Mouse (Mus musculus): ENCODE data around the gene Man1a. TPM values are rescaled to one million over a fixed set of nuclear protein-coding genes. Genes with fewer than 3 reads are reported as not detected.

Man1a gene
- polyA plus RNA-seq (2015; fragmentation: Nextera tagmentation; extraction: Ambion mirVana), result 5.0 and 5.3 TPM in 2 replicates

DNA sequence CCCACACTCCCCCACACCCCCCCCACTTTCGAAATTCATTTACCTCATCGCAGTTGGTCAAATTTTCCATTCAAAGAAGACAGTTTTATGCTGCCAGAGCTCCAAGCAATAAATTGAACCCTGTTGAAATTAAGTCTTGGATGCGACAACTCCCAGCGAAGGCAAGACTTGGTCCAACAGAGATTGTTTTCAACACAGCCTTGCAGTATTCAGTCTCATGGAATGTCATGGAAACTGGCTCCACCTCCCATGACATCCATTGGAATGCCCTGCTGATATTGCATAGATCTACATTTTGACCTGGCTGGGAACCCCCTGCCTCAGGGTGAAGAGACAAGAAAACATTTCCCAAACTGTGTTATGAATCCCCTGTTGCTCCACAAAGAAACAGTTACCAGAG is at the start of gene Man1a:
TSS of gene Man1a (minus strand) at position 190 of the 400 bp plus-strand sequence.
- 4% methylated on average over 4 of the region's 4 CpGs for WGBS
- Histone ChIP-seq H3K4me1 (peaks cover 15% of the 10 kb centered on the region), H3K9ac (peak within 1 kb of the TSS; percentile 61), H3K27ac (peak within 1 kb of the TSS; percentile 43; the same call in 1 of the 2 replicates), H3K4me3 (peak within 1 kb of the TSS; percentile 67), H3K4me2 (peak within 1 kb of the TSS; percentile 96), H3K27me3 (replicated peaks) (peaks cover 10% of the 10 kb centered on the region; the same call in 1 of the 2 replicates), H3K36me3 (replicated peaks) (no peaks in the 10 kb centered on the region), H3K9me3 (no peaks in the 10 kb centered on the region)
- ATAC-seq (replicated peaks), result no peak

DNA sequence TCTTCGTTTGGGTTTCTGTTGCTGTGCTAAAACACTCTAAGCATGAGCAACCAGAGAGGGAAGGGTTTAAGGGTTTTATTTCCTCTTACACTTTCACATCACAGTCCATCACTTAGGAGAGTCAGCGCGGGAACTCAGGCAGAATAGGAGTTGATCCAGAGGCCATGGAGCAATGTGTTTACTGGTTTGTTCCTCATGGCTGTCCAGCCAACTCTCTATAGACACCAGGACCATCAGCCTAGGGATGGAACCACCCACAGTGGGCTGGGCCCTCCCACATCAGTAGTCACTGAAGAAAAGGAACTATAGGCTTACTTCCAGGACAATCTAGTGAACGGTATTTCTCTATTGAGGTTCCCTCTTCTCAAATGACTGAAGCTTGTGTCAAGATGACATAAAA is 45.4 kb upstream of the Man1a start:
- Histone ChIP-seq H3K9ac (no peak overlapping the region), H3K36me3 (replicated peaks) (no peaks in the 10 kb centered on the region), H3K4me2 (no peak overlapping the region), H3K27me3 (replicated peaks) (no peaks in the 10 kb centered on the region), H3K9me3 (no peaks in the 10 kb centered on the region), H3K4me1 (no peaks in the 10 kb centered on the region), H3K27ac (no peak overlapping the region), H3K4me3 (no peak overlapping the region)
- ATAC-seq (replicated peaks), result no peak
- WGBS, result 85% methylated on average over 4 of the region's 4 CpGs

DNA sequence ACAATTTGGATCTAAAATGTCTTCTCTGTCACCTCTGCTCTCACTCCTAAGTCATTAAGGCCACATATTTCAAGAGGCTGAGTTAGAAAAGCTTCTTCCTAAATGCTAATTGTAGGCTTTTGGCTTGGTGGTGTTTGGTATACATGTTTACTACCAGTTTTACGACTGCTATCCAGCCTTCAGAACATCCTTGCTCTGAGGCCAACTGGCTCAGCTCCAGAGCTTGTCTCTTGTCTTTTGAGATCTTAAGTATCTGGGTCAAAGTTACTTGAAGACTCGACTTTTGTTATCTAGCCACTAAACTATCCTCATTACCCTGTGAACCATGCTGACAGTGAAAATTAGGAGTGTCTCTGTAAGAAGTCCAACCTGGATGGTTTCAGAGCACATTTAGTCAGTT is 44.0 kb upstream of the Man1a start:
- no peak for ATAC-seq (replicated peaks)
- Histone ChIP-seq H3K27me3 (replicated peaks) (no peaks in the 10 kb centered on the region), H3K27ac (no peak overlapping the region), H3K36me3 (replicated peaks) (no peaks in the 10 kb centered on the region), H3K4me1 (no peaks in the 10 kb centered on the region), H3K9ac (no peak overlapping the region), H3K9me3 (no peaks in the 10 kb centered on the region), H3K4me3 (no peak overlapping the region), H3K4me2 (no peak overlapping the region)
- 88% methylated on average over 2 of the region's 2 CpGs for WGBS

DNA sequence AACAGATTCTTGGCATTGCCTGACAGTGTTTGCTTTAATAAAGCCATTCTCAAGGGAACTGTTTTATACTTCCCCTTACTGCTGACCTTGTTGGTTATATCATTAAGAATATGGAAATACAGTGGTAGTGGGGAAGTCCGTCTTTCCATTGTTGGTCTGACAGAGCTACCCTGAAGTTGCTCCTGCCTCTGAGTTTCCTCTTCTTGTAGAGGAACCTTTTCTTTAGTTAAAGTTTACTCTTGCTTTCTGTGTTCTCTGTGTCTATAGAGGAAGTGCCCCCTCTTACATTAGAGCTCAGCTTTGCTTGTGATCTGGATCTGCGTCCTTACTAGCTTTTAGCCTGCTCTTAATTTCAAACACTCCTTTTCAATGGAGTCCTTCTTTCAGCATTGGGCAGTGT is 42.9 kb upstream of the Man1a start:
- H3K36me3 ChIP-seq (replicated peaks), result no peaks in the 10 kb centered on the region
- no peak overlapping the region for H3K9ac ChIP-seq
- ATAC-seq (replicated peaks), result no peak
- H3K4me2 ChIP-seq, result no peak overlapping the region
- no peaks in the 10 kb centered on the region for H3K9me3 ChIP-seq
- no peaks in the 10 kb centered on the region for H3K27me3 ChIP-seq (replicated peaks)
- WGBS, result 85% methylated on average over 2 of the region's 2 CpGs
- H3K27ac ChIP-seq, result no peak overlapping the region
- no peaks in the 10 kb centered on the region for H3K4me1 ChIP-seq
- no peak overlapping the region for H3K4me3 ChIP-seq

DNA sequence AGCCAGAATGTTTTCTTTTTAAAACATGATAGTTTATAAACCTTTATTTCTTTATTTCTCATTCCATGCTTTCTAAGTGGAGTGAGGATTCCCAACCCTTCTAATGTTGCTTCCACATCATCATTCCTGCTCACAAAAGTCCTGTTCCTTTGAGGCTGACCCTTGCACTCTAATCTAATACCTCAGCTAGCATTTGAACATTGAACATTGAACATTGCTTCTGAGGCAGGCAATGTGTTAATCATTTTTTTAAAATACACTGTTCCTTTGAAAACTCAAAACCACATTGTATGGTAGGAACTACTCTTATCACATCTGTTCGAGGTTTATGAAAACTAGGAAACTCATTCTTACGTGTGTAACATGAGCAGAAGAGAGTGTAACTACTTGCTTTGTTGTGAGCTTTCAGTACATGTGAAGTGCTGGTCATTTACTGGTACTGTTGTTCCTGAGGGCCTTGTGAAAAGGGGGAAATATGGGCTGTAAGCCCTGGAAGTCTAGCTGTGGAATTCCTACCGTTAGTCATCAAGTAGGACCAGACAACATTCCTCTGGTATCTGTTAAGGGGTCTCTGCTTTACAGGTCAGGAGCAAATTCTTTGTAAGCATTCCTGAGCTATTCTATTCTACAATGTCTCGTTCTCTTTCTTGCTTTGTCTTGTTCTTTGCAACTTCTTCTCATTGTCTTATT is 42.0 kb upstream of the Man1a start:
- H3K9ac ChIP-seq, result no peak overlapping the region
- no peak for ATAC-seq (replicated peaks)
- H3K4me3 ChIP-seq, result no peak overlapping the region
- no peaks in the 10 kb centered on the region for H3K9me3 ChIP-seq
- no peak overlapping the region for H3K4me2 ChIP-seq
- H3K27me3 ChIP-seq (replicated peaks), result no peaks in the 10 kb centered on the region
- H3K36me3 ChIP-seq (replicated peaks), result no peaks in the 10 kb centered on the region
- 88% methylated on average over 4 of the region's 4 CpGs for WGBS
- H3K27ac ChIP-seq, result no peak overlapping the region
- H3K4me1 ChIP-seq, result no peaks in the 10 kb centered on the region

DNA sequence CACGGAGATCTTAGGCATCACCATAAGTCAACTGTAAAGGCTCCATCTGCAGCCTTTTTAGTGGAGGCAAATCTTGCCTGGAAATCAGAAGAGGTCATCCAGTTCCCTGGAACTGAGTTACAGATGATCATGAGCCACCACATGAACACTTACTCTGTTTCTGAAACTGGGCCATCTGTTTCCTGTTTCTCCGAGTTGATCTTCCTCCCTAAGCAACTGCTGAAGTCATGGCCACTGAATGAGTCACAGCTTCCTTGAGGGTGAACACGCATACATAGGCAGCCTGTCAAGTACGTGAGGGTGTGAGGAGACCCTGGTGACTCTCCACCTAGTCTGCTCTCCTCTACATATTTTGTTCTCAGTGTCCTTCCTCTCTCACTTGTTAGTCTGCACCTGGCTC is 41.4 kb upstream of the Man1a start:
- no peaks in the 10 kb centered on the region for H3K4me1 ChIP-seq
- H3K4me2 ChIP-seq, result no peak overlapping the region
- H3K36me3 ChIP-seq (replicated peaks), result no peaks in the 10 kb centered on the region
- no peak overlapping the region for H3K27ac ChIP-seq
- 87% methylated on average over 4 of the region's 4 CpGs for WGBS
- H3K9ac ChIP-seq, result no peak overlapping the region
- H3K27me3 ChIP-seq (replicated peaks), result no peaks in the 10 kb centered on the region
- ATAC-seq (replicated peaks), result no peak
- no peak overlapping the region for H3K4me3 ChIP-seq
- no peaks in the 10 kb centered on the region for H3K9me3 ChIP-seq

DNA sequence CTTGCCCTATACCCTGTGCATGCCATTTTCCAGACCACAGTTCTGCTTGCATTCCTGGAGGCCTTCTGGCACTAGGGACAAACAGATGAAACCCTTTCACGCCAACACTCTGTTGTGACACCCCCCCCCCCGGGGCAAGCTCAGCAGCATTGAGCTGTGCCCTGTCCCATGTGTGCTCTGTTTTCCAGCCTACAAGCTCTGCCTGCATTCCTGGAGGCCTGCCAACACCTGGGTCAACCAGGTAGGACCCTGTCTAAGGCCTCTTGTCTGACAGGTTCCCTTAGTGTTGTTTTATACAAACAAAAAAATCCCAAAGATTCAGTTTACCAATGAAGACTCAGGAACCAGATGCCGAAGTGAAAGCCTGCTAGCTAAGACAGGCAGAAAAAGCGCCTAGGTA is 27.3 kb upstream of the Man1a start:
- Histone ChIP-seq H3K27me3 (replicated peaks) (no peaks in the 10 kb centered on the region), H3K4me1 (no peaks in the 10 kb centered on the region), H3K4me2 (no peak overlapping the region), H3K9ac (no peak overlapping the region), H3K36me3 (replicated peaks) (no peaks in the 10 kb centered on the region), H3K27ac (no peak overlapping the region), H3K4me3 (no peak overlapping the region), H3K9me3 (no peaks in the 10 kb centered on the region)
- 87% methylated on average over 4 of the region's 4 CpGs for WGBS
- ATAC-seq (replicated peaks), result no peak

DNA sequence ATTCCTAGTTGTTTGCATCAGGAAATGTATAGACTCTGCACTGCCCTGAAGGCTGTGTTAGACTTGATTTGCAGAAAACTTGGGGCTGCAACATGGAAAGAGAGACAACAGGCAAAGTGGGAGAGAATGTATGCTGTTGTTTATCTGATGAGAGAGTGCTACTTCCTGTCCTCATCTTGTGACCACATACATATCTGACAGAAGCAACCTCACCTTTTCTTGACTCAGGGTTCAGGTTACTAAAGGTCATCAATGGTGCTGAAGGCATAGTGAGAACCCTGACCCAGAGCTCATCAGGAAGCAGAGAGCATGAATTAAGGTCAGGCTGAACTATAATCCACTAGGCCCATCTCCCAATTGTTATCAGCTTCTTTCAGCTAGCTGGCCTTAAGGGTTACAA is 15.7 kb upstream of the Man1a start:
- no peak overlapping the region for H3K4me2 ChIP-seq
- no peak overlapping the region for H3K9ac ChIP-seq
- no peak for ATAC-seq (replicated peaks)
- H3K27ac ChIP-seq, result no peak overlapping the region
- H3K4me1 ChIP-seq, result no peaks in the 10 kb centered on the region
- no peak overlapping the region for H3K4me3 ChIP-seq
- no peaks in the 10 kb centered on the region for H3K27me3 ChIP-seq (replicated peaks)
- H3K36me3 ChIP-seq (replicated peaks), result no peaks in the 10 kb centered on the region
- no peaks in the 10 kb centered on the region for H3K9me3 ChIP-seq

DNA sequence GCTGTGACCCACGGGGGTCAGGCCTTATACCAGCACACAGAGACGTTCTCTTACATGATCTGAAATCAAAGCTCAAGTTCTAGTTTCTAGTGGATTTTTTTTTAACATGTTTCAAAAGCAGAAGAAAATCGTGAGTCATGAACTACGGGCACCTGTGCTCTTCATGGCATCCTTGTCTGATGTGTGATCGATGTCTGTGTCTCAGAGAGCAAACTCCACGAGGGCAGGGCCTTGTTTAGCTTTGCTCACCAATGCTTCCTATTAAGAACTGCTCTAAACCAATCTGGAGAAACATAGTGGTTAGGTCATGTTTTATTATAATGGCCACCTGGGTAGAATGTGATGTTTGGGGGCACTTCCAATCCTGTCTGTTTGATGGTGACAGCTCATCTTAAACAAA is 13.5 kb upstream of the Man1a start:
- H3K4me3 ChIP-seq, result no peak overlapping the region
- H3K4me2 ChIP-seq, result no peak overlapping the region
- no peak overlapping the region for H3K27ac ChIP-seq
- WGBS, result 87% methylated on average over 6 of the region's 6 CpGs
- H3K9ac ChIP-seq, result no peak overlapping the region
- no peaks in the 10 kb centered on the region for H3K36me3 ChIP-seq (replicated peaks)
- ATAC-seq (replicated peaks), result no peak
- no peaks in the 10 kb centered on the region for H3K9me3 ChIP-seq
- H3K4me1 ChIP-seq, result no peaks in the 10 kb centered on the region
- H3K27me3 ChIP-seq (replicated peaks), result no peaks in the 10 kb centered on the region

DNA sequence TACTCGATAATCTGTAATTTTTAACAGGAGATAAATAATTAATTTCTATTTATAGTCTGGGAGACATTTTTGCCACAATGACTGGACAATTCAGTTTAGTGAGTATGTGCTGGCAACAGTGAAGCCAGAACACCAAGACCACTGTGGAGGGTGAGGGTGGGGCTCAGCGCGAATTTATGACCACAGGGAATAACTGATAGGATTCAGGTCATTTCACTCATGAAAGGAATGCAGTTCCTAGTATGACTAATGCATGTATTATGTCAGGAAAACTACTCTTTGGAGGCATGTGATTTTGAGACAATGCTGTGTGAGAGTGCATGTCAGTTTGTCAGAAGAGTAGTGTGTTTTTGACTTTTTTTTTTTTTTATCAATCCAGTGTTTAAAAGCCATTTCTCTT is 10.9 kb upstream of the Man1a start:
- WGBS, result 90% methylated on average over 3 of the region's 3 CpGs
- Histone ChIP-seq H3K4me3 (no peak overlapping the region), H3K9ac (no peak overlapping the region)

DNA sequence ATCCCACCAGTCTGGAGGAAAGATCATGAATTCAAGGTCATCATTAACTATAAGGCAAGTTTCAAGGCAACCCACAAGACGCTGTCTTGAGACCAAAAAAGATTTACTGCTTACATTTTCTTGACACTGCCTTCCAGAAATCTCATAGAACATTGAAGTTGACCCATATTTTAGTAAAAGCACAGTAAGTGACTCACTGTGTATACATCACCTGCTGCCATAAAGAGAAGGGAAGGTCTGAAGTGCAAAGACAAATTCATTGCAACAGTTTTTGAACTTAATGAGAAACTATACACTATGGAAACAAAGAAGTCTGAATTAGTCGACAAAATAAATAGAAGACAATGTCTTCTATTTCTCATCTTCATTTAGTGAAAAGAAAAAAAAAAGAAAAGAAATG is 8.7 kb upstream of the Man1a start:
- ATAC-seq (replicated peaks), result no peak
- no peak overlapping the region for H3K9ac ChIP-seq
- WGBS, result 93% methylated on average over 2 of the region's 2 CpGs
- no peaks in the 10 kb centered on the region for H3K36me3 ChIP-seq (replicated peaks)
- H3K9me3 ChIP-seq, result no peaks in the 10 kb centered on the region
- no peak overlapping the region for H3K27ac ChIP-seq
- no peak overlapping the region for H3K4me3 ChIP-seq
- no peak overlapping the region for H3K4me2 ChIP-seq
- H3K27me3 ChIP-seq (replicated peaks), result no peaks in the 10 kb centered on the region
- H3K4me1 ChIP-seq, result no peaks in the 10 kb centered on the region

More for the DNA sequence above, 10.9 kb upstream of the Man1a start:
- no peak for ATAC-seq (replicated peaks)
- no peaks in the 10 kb centered on the region for H3K4me1 ChIP-seq
- no peaks in the 10 kb centered on the region for H3K9me3 ChIP-seq
- no peaks in the 10 kb centered on the region for H3K27me3 ChIP-seq (replicated peaks)
- no peak overlapping the region for H3K27ac ChIP-seq
- no peaks in the 10 kb centered on the region for H3K36me3 ChIP-seq (replicated peaks)
- H3K4me2 ChIP-seq, result no peak overlapping the region

DNA sequence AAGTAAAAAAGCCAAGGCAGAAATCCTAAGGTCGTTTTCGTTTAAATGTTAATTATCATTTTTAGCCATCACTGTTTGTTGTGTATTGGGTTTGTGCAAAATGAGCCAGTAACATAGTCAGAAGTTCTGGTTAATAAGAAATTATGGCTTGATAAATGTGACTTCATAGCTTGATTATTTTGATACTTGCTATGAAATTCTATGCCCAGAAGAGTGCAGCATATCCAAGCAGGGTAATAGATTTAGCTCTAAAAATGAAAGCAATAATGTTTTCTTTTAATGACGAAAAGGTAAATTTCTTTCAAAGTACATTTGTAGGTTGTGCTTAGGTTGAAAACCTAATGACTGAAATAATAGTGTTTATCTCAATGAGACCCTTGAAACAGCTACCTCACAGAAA is 596 bp upstream of the Man1a start:
- ATAC-seq (replicated peaks), result no peak
- peaks cover 10% of the 10 kb centered on the region; the same call in 1 of the 2 replicates for H3K27me3 ChIP-seq (replicated peaks)
- no peak overlapping the region for H3K4me3 ChIP-seq
- no peaks in the 10 kb centered on the region for H3K36me3 ChIP-seq (replicated peaks)
- WGBS, result 57% methylated on average over 3 of the region's 3 CpGs
- H3K27ac ChIP-seq, result no peak overlapping the region
- no peak overlapping the region for H3K4me2 ChIP-seq
- H3K4me1 ChIP-seq, result peaks cover 15% of the 10 kb centered on the region
- no peaks in the 10 kb centered on the region for H3K9me3 ChIP-seq
- H3K9ac ChIP-seq, result no peak overlapping the region

DNA sequence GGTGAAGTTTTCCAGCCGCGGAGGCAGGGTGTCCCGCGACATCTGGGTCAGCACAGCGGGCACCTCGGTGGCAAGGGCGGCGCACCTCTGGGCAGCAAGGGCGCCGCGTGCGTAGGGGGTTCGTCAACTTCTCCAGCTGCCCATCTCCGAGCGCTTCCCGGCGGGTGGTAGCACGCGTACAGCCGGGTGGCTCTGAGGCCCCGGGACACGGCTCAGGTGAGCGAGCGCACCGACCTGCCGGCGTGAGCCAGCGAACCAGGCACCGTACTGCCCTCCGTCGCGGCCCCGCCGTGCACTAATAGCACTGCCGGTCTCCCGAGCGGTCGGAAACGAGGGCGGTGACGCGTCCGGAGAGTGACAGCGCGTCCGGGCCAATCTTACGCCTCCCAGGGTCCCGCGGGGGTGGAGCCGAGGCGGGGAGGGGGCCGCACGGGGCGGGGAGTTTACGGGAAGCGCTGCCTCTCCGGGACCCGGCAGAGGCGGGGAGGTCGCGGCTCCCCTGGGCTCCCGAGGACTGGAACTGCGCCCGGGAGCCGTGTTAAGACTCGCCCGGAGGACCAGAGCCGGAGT is 883 bp downstream of the Man1a start:
- Histone ChIP-seq H3K27ac (peak overlapping the region; percentile 43; the same call in 1 of the 2 replicates), H3K36me3 (replicated peaks) (no peaks in the 10 kb centered on the region), H3K9me3 (no peaks in the 10 kb centered on the region), H3K9ac (peak overlapping the region; percentile 61), H3K4me2 (peak overlapping the region; percentile 96), H3K4me3 (peak overlapping the region; percentile 67), H3K4me1 (peaks cover 15% of the 10 kb centered on the region), H3K27me3 (replicated peaks) (peaks cover 10% of the 10 kb centered on the region; the same call in 1 of the 2 replicates)
- under 1% methylated on average over 68 of the region's 68 CpGs for whole genome bisulfite sequencing
- ATAC-seq (replicated peaks), result peak; percentile 98

Measured in midbrain, embryonic 15.5 days (tissue).